Mouse (Mus musculus) ovary, adult 18-20 months (tissue): ENCODE data around the gene Abcb1b.
"Not testable (repeated sequence)": the region's sequence is repeated elsewhere in the genome, so short reads cannot be mapped to it uniquely, and the experiment has no call there.

Source experiments
- DNase-seq: peaks from one replicate; pipeline ENCODE4 v3.0.0; 2022; ENCODE audit warnings: low spot score, mixed read lengths

Gene Abcb1b

GRCm38 (mm10) chr5:8863580-8864337 lies 65.8 kb downstream of the Abcb1b start:
- no peak for DNase-seq

GRCm38 (mm10) chr5:8865630-8866029 lies 67.7 kb downstream of the Abcb1b start:
- DNase-seq: not testable (repeated sequence)

GRCm38 (mm10) chr5:8866366-8866765 lies 68.4 kb downstream of the Abcb1b start:
- no peak for DNase-seq

- DNase-seq: no peak
Measured at GRCm38 (mm10) chr5:8868019-8868418, 70.1 kb downstream of the Abcb1b start.

GRCm38 (mm10) chr5:8872979-8873915 lies 75.3 kb downstream of the Abcb1b start:
- no peak for DNase-seq

- DNase-seq: no peak
Measured at GRCm38 (mm10) chr5:8877086-8877485, 79.1 kb downstream of the Abcb1b start.

- DNase-seq: no peak
Measured at GRCm38 (mm10) chr5:8877800-8878199, 79.9 kb downstream of the Abcb1b start.

GRCm38 (mm10) chr5:8885837-8886236 lies 87.9 kb downstream of the Abcb1b start:
- no peak for DNase-seq

GRCm38 (mm10) chr5:8893300-8894103 lies 95.6 kb downstream of the Abcb1b start, which contains the start of gene Abcb4:
Gene Abcb4, plus strand, starts transcription at chr5:8893717.
- peak; percentile 29 for DNase-seq

- no peak for DNase-seq
Measured at GRCm38 (mm10) chr5:8894104-8894425, 96.1 kb downstream of the Abcb1b start.

- DNase-seq: no peak
Measured at GRCm38 (mm10) chr5:8894641-8895490, 96.9 kb downstream of the Abcb1b start.

GRCm38 (mm10) chr5:8896198-8896597 lies 98.3 kb downstream of the Abcb1b start:
- no peak for DNase-seq

- DNase-seq: no peak
Measured at GRCm38 (mm10) chr5:8898246-8898645, 100.3 kb downstream of the Abcb1b start.

- DNase-seq: no peak
Measured at GRCm38 (mm10) chr5:8901001-8901400, 103.1 kb downstream of the Abcb1b start.

GRCm38 (mm10) chr5:8902141-8902817 lies 104.3 kb downstream of the Abcb1b start:
- DNase-seq: no peak

GRCm38 (mm10) chr5:8904539-8904938 lies 106.6 kb downstream of the Abcb1b start:
- no peak for DNase-seq

GRCm38 (mm10) chr5:8911567-8912198 lies 113.7 kb downstream of the Abcb1b start:
- DNase-seq: no peak
